Mouse (Mus musculus): ENCODE data around the gene Ly86. TPM values are rescaled to one million over a fixed set of nuclear protein-coding genes. Genes with fewer than 3 reads are reported as not detected.

The Ly86 gene
- polyA plus RNA-seq, 1 experiment from 2014 or later: 18.8 TPM

DNA sequence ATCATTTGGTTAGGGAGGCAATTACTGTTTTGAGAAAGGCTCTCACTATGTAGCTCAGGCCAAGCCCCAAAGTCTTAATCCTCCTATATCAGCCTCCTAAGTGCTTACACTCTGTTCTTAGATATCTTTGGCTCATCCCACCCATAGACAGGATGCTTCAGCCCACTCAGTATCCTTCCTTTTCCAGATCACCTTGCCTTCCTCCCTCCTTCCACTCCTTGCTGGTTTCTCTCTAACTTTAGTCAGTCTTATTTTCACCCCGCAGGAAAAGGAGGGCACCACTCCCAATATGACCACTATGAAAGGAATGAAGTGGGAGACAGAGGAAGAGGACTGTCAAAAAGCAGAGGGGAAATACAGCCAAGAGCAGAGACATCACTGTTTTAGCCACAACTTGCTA lies 2.2 kb upstream of the Ly86 start:
- no peaks in the 10 kb centered on the region for H3K9me3 ChIP-seq (ENCODE audit: control insufficient read depth, low read length)
- DNase-seq (ENCODE audit: low spot score) (no peak), ATAC-seq (ENCODE audit: low read depth) (no peak)
- 0 out of 2 replicates have a peak, but pooled peaks cover 6% of the 10 kb centered on the region for H3K4me1 ChIP-seq (ENCODE audit: control insufficient read depth, insufficient read depth, low read length)
- H3K4me2 ChIP-seq (ENCODE audit: low read depth, low read length): no peak overlapping the region
- H3K27ac ChIP-seq (replicated peaks; ENCODE audit: low read depth, low read length): no peak overlapping the region
- 82% methylated on average over 1 of the region's 1 CpGs for WGBS
- H3K4me3 ChIP-seq (ENCODE audit: low read depth, low read length): no peak overlapping the region
- H3K36me3 ChIP-seq (ENCODE audit: control insufficient read depth, insufficient read depth, low read length): no peaks in the 10 kb centered on the region
- no peaks in the 10 kb centered on the region for H3K27me3 ChIP-seq (replicated peaks; ENCODE audit: control insufficient read depth, insufficient read depth, low read length)
- H3K9ac ChIP-seq (ENCODE audit: low read depth, low read length): no peak overlapping the region

DNA sequence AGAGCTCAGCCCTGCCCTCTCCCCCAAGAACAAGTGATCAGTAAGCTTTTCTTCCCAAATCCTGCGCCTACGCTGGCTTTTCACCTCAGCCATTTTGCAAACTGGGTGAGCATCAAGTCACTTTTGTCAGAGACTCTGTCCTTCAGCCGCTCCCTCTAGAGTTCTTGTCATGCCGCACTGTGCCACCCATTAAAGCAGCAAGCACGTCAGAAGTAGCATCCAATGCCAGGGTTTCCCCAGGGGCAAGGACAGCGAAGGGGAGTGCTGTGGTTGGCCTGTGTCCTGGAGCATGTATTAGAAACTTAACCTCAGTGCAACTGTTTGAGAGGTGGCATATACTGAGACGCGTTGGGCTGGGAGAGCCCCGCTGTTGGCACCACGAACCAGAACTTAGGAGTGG lies 815 bp downstream of the Ly86 start:
- no peak overlapping the region for H3K27ac ChIP-seq (replicated peaks; ENCODE audit: low read depth, low read length)
- no peaks in the 10 kb centered on the region for H3K27me3 ChIP-seq (replicated peaks; ENCODE audit: control insufficient read depth, insufficient read depth, low read length)
- no peak for ATAC-seq (ENCODE audit: low read depth)
- no peak for DNase-seq (ENCODE audit: low spot score)
- H3K4me3 ChIP-seq (ENCODE audit: low read depth, low read length): no peak overlapping the region
- H3K36me3 ChIP-seq (ENCODE audit: control insufficient read depth, insufficient read depth, low read length): no peaks in the 10 kb centered on the region
- H3K9ac ChIP-seq (ENCODE audit: low read depth, low read length): no peak overlapping the region
- H3K4me1 ChIP-seq (ENCODE audit: control insufficient read depth, insufficient read depth, low read length): 0 out of 2 replicates have a peak, but pooled peaks cover 6% of the 10 kb centered on the region
- no peaks in the 10 kb centered on the region for H3K9me3 ChIP-seq (ENCODE audit: control insufficient read depth, low read length)
- no peak overlapping the region for H3K4me2 ChIP-seq (ENCODE audit: low read depth, low read length)
- 87% methylated on average over 10 of the region's 10 CpGs for WGBS

DNA sequence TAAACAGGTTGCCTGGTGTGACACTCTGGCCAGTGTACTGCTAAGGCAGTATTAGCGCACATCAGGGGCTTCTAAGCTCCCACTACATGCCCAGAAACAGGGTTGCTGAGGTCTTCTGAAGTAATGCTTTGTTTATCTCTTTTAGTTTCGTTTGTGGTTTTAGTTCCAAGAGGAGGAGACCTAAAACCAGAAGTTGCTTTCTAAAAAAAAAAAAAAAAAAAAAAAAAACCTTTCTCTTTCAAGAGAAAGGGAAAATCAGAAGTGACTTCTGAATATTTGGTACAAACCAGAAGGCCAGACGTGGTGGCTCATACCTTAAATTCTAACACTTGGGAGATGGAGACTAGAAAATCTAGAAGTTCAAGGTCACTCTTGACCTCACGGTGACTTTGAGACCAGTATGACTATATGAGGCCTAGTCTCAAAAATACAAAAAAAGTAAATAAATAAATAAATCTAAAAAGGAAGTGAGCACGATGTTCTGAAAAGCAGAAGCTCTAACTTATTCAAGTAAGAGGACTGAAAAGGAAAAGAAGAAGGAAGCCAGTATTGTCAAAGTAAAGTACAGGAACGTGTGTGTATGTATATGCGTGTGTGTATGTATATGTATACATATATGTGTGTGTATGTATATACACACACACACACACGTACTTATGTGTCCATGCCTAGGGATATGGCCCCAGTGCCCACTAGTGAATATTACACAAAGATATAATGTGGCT lies 3.0 kb downstream of the Ly86 start:
- Histone ChIP-seq H3K9me3 (ENCODE audit: control insufficient read depth, low read length) (no peaks in the 10 kb centered on the region), H3K36me3 (ENCODE audit: control insufficient read depth, insufficient read depth, low read length) (no peaks in the 10 kb centered on the region), H3K9ac (ENCODE audit: low read depth, low read length) (no peak overlapping the region), H3K4me2 (ENCODE audit: low read depth, low read length) (no peak overlapping the region), H3K4me1 (ENCODE audit: control insufficient read depth, insufficient read depth, low read length) (0 out of 2 replicates have a peak, but pooled peaks cover 6% of the 10 kb centered on the region), H3K4me3 (ENCODE audit: low read depth, low read length) (no peak overlapping the region), H3K27ac (replicated peaks; ENCODE audit: low read depth, low read length) (no peak overlapping the region), H3K27me3 (replicated peaks; ENCODE audit: control insufficient read depth, insufficient read depth, low read length) (no peaks in the 10 kb centered on the region)
- 86% methylated on average over 8 of the region's 8 CpGs for WGBS
- DNase-seq (ENCODE audit: low spot score): no peak
- ATAC-seq (ENCODE audit: low read depth): no peak

DNA sequence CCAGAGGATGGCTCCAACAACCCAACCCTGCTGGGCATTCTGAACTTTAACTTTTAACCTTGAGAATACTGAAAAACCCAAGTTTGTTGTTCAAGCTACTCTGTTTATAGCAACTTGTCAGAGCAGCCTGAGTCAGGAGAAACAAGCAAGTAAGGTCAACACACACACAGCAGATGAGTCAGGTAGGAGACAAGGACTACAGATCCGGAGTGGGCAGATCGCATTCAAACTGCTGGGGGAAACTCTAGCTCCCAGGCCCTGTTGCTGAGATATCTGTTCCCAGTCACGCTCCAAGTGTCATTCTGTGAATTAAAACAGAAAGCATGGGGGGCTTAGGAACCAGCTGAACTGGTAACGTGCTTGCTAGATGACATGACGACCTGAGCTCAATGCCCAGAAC lies 4.0 kb downstream of the Ly86 start:
- no peaks in the 10 kb centered on the region for H3K9me3 ChIP-seq (ENCODE audit: control insufficient read depth, low read length)
- no peak overlapping the region for H3K4me3 ChIP-seq (ENCODE audit: low read depth, low read length)
- no peak overlapping the region for H3K4me2 ChIP-seq (ENCODE audit: low read depth, low read length)
- H3K9ac ChIP-seq (ENCODE audit: low read depth, low read length): no peak overlapping the region
- no peak for DNase-seq (ENCODE audit: low spot score)
- peaks cover 6% of the 10 kb centered on the region; the same call in 1 of the 2 replicates for H3K4me1 ChIP-seq (ENCODE audit: control insufficient read depth, insufficient read depth, low read length)
- H3K27ac ChIP-seq (replicated peaks; ENCODE audit: low read depth, low read length): no peak overlapping the region
- 80% methylated on average over 5 of the region's 5 CpGs for WGBS
- no peaks in the 10 kb centered on the region for H3K36me3 ChIP-seq (ENCODE audit: control insufficient read depth, insufficient read depth, low read length)
- ATAC-seq (ENCODE audit: low read depth): no peak
- no peaks in the 10 kb centered on the region for H3K27me3 ChIP-seq (replicated peaks; ENCODE audit: control insufficient read depth, insufficient read depth, low read length)

DNA sequence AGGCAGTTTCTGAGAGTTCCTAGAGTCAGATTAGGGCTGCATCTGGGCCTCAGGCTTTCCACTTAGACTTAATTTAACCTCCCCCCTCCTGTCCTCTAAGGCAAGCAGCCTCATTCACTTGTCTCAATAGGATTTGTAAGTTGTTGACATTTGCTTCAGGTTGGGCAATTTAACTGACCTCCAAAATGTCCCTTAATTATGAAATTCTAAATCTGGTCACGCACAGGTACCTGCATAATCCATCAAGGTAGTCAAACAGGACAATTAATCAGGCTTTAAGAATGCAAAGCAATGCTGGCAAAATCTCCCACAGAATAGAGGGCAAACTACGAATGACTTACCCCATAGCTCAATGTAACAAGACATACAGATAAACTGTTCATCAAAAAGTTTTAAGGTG lies 8.0 kb downstream of the Ly86 start:
- Histone ChIP-seq H3K27ac (replicated peaks; ENCODE audit: low read depth, low read length) (no peak overlapping the region), H3K27me3 (replicated peaks; ENCODE audit: control insufficient read depth, insufficient read depth, low read length) (no peaks in the 10 kb centered on the region), H3K4me1 (ENCODE audit: control insufficient read depth, insufficient read depth, low read length) (no peaks in the 10 kb centered on the region; the same call in 1 of the 2 replicates), H3K36me3 (ENCODE audit: control insufficient read depth, insufficient read depth, low read length) (no peaks in the 10 kb centered on the region), H3K9ac (ENCODE audit: low read depth, low read length) (no peak overlapping the region), H3K4me2 (ENCODE audit: low read depth, low read length) (no peak overlapping the region), H3K4me3 (ENCODE audit: low read depth, low read length) (no peak overlapping the region), H3K9me3 (ENCODE audit: control insufficient read depth, low read length) (no peaks in the 10 kb centered on the region)
- no peak for ATAC-seq (ENCODE audit: low read depth)
- no peak for DNase-seq (ENCODE audit: low spot score)
- 72% methylated on average over 2 of the region's 2 CpGs for WGBS

DNA sequence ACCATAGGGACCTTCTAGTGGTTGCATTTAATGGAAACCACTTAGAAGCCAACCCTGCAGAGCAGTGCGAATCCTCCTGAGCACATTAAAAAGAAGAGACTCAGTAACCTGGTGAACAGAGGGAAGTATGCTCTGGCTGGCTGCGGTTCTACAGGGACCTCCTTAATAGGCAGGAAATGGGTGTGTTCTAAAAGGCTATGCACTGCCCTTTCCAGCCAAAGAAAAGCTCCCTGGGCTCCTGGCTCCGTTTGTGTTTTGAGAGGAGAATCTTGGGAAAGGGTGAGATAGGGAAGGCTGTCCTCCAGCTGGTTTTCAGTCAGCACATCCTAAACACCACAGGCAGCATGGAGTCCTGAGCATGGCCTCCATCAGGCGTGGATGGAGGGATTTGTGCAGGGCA lies 8.9 kb downstream of the Ly86 start:
- Histone ChIP-seq H3K27me3 (replicated peaks; ENCODE audit: control insufficient read depth, insufficient read depth, low read length) (no peaks in the 10 kb centered on the region), H3K9ac (ENCODE audit: low read depth, low read length) (no peak overlapping the region), H3K36me3 (ENCODE audit: control insufficient read depth, insufficient read depth, low read length) (no peaks in the 10 kb centered on the region), H3K27ac (replicated peaks; ENCODE audit: low read depth, low read length) (no peak overlapping the region), H3K4me2 (ENCODE audit: low read depth, low read length) (no peak overlapping the region), H3K9me3 (ENCODE audit: control insufficient read depth, low read length) (no peaks in the 10 kb centered on the region), H3K4me3 (ENCODE audit: low read depth, low read length) (no peak overlapping the region), H3K4me1 (ENCODE audit: control insufficient read depth, insufficient read depth, low read length) (no peaks in the 10 kb centered on the region; the same call in 1 of the 2 replicates)
- DNase-seq (ENCODE audit: low spot score) (peak; percentile 28), ATAC-seq (ENCODE audit: low read depth) (no peak)
- WGBS: 46% methylated on average over 4 of the region's 4 CpGs

DNA sequence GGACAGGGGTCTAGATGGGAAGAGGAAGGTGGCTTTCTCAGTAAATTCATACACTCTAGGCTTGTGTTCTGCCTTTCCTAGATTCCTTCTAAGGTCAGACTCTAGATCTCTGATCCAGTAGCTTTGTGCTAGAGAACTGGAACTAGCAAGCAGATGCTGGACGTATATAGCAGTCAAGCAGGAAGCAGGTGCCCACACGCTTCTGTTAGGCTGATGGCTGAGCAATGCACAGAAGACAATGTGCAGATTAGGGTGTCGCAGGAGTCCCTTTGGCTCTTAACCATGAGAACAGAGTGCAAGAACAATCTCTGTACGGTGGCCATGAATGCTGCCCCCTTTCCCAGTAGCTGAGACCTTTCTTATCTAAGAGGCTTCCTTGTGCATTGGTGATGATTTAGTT lies 9.4 kb downstream of the Ly86 start:
- H3K9me3 ChIP-seq (ENCODE audit: control insufficient read depth, low read length): no peaks in the 10 kb centered on the region

DNA sequence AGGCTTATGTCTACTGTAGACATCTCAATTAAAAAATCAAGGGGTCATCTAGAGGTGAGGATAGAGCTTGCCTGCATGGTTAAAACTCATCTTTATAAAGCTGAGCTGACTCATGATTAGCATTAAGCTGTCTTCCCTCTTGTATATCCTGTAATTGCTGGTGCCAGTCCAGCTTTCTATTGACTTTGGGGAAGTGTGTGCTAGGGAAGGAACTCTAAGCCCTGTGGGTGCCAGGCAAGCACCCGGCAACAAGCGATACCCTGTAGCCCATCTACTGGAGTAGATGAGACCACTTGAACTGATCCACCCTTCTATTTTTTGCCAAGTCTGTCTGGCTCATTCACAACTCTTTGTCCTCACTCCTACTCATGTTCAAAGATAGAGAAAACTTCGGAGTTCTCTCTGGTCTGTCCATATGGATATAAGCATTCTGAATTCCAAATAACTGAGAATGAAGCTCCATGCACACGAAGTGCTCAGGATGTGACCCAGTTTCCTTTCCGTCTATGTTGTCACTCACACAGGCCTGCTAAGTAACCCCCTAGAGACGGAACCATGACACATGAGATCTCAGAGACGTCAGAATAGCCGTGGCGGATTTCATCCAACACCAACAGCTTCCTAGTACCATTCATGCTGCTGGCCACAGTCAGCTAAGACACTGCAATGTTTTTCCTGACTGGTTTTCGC lies 10.8 kb downstream of the Ly86 start:
- Histone ChIP-seq H3K9ac (ENCODE audit: low read depth, low read length) (no peak overlapping the region), H3K4me3 (ENCODE audit: low read depth, low read length) (no peak overlapping the region), H3K4me2 (ENCODE audit: low read depth, low read length) (no peak overlapping the region), H3K4me1 (ENCODE audit: control insufficient read depth, insufficient read depth, low read length) (no peaks in the 10 kb centered on the region; the same call in 1 of the 2 replicates), H3K9me3 (ENCODE audit: control insufficient read depth, low read length) (no peaks in the 10 kb centered on the region), H3K36me3 (ENCODE audit: control insufficient read depth, insufficient read depth, low read length) (no peaks in the 10 kb centered on the region), H3K27me3 (replicated peaks; ENCODE audit: control insufficient read depth, insufficient read depth, low read length) (no peaks in the 10 kb centered on the region), H3K27ac (replicated peaks; ENCODE audit: low read depth, low read length) (no peak overlapping the region)
- DNase-seq (ENCODE audit: low spot score): no peak
- no peak for ATAC-seq (ENCODE audit: low read depth)
- WGBS: 84% methylated on average over 10 of the region's 10 CpGs

More for the DNA sequence above, 9.4 kb downstream of the Ly86 start:
- Histone ChIP-seq H3K4me2 (ENCODE audit: low read depth, low read length) (no peak overlapping the region), H3K4me1 (ENCODE audit: control insufficient read depth, insufficient read depth, low read length) (no peaks in the 10 kb centered on the region; the same call in 1 of the 2 replicates), H3K27ac (replicated peaks; ENCODE audit: low read depth, low read length) (no peak overlapping the region), H3K9ac (ENCODE audit: low read depth, low read length) (no peak overlapping the region), H3K4me3 (ENCODE audit: low read depth, low read length) (no peak overlapping the region), H3K36me3 (ENCODE audit: control insufficient read depth, insufficient read depth, low read length) (no peaks in the 10 kb centered on the region), H3K27me3 (replicated peaks; ENCODE audit: control insufficient read depth, insufficient read depth, low read length) (no peaks in the 10 kb centered on the region)
- ATAC-seq (ENCODE audit: low read depth) (no peak), DNase-seq (ENCODE audit: low spot score) (no peak)
- WGBS: 87% methylated on average over 4 of the region's 4 CpGs
